Mouse (Mus musculus): ENCODE results near the gene Swap70.

The Swap70 gene

DNA sequence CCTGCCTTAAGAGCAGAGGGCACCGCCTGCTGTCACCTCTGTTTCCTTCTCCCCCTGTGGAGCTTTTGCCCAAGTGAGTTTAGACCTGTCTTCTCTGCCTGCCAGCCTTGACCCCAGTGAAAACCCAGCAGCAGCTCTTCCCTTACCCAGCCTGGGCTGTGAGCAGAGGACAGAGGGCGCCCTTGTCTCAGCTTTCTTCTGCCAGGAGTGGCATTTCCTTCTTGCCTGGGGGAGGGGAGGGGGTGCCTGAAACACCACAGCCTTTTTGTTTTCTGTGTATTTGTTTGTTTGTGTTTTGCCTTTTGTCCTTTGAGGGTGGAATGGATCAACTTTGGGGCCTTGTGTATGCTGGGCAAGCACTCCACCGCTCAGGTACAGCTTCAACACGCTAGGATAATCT lies 50.9 kb downstream of the Swap70 start:
- no peak for DNase-seq (ENCODE audit: low spot score)

DNA sequence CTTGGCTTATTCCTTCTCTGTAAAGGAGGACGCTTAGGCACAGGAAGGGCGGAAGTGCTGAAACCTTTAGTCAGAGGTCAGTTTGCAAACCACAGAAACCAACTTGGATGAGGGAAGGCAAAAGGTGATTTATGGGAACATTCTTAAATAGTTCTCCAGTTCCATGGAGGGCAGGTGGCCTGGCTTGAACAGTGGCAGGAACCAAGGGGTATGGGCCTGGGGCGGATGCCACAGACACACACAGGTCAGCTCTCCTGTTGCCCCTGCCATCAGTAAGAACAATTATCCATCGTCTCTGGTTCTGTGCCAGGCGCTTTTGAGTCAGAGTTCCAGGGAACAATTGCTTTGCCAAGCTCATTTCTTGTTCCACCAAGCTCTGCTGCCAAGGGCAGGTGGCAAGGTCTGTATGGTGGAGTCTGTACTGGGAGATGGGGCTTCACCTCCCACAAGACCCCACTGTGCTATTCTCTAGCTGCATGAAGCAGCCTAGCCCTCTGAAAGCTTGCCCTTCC lies 56.3 kb downstream of the Swap70 start:
- DNase-seq (ENCODE audit: low spot score): no peak

DNA sequence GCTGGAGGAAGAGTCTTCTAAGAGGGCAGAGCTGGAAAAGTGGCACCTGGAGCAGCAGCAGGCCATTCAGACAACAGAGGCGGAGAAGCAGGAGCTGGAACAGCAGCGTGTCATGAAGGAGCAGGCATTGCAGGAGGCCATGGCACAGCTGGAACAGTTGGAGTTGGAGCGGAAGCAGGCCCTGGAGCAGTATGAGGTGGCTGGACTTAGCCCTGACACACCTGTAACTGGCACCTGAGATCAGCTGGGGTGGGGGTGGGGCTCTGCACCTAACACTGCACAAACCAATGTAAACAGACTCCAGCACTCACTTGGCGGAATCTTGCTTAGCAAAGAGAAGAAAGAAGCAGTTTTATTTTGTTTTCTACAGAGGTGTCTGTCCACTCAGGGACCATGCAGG lies 57.7 kb downstream of the Swap70 start:
- no peak for DNase-seq (ENCODE audit: low spot score)

DNA sequence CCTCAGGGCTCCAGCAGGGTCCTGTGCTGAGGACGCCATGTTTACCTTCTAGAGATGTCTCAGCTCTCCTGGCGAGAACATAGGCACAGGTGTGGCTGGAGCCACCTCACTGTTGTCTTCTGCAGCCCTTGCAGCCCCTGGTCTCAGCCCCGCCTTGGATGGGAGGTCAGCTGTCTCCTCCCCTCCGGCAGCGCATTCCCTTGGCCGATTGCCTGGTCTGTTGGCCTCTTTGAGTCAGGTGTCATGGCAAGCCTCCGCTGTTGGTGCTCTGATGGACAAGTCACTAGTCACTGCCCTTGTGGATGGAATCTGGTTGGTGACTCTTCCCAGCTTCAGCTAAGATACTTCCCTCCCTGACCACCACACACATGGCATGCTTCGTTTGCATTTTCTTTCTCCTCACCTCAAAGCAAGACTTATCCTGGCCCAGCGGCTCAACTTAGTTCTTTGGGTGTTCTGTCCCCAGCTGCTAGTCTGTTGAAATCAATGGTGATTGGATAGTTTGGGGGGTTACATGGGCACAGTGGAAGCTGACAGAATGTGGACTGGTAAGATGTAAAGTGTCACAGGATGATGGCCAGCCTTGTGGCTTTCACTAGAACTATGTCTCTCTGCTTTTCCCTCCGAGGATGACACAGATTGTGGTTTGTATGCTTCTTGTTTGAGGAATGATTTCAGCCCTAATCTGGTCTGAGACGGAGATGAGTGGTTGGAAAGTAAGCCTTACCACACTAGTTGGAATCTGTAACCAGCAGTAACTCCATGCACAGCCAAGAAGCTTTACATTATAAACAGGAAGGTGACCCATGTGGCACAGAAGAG lies 60.1 kb downstream of the Swap70 start:
- no peak for DNase-seq (ENCODE audit: low spot score)

DNA sequence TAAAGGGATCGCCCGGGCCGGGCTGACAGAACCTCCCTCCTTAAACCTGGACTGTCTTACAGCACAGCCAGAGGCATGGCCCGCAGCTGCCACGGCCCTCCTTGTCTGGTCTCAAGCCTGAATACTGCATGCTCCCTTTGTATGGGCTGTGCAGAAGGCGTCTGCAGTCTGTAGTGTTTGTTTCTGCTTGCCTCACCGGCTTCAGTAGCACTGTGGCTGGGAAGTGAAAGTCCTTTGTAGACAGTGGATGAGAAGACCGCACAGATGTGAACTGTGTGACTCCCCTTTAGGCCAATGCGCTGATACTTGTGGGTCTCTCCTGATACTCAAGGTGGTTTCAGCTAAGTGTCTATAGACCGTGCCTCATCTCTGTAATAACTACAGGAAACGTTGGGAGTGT lies 61.3 kb downstream of the Swap70 start:
- DNase-seq (ENCODE audit: low spot score): no peak

DNA sequence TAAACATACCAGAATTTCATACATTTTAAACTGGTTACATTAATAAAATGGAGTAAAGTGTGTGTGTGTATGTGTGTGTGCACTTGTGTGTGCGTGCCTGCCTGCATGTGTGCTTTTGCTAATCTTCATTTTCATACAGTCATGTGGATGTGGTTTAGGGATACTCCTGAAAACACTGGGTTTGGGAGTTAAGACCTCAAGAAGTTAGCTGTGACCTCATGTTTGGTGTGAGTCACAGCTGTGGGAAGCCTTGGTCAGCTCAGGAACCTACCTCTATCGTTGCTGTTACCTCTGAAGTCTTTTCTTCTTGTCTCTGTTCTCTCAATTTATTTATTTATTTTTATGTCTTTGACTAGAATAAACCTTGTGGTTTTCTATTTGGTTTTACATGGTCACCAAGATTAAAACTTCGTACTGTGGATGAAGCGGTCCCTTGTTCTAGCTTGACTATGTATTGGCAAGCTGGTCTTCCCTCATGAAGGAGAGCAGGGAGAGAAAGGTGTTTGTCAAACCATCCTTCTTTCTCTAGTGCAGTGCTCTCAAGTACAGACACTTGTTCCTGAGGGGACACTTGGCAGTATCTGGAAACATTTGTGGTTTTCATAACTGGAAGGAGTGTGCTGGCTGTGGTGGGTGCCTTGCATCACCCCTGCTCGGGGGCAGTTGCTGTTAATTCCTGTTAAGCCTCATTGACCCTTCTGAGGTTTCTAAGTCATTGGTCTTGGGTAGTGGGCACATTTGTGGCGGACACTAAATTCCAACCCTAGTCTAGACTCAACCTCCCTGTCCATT lies 62.2 kb downstream of the Swap70 start:
- no peak for DNase-seq (ENCODE audit: low spot score)

DNA sequence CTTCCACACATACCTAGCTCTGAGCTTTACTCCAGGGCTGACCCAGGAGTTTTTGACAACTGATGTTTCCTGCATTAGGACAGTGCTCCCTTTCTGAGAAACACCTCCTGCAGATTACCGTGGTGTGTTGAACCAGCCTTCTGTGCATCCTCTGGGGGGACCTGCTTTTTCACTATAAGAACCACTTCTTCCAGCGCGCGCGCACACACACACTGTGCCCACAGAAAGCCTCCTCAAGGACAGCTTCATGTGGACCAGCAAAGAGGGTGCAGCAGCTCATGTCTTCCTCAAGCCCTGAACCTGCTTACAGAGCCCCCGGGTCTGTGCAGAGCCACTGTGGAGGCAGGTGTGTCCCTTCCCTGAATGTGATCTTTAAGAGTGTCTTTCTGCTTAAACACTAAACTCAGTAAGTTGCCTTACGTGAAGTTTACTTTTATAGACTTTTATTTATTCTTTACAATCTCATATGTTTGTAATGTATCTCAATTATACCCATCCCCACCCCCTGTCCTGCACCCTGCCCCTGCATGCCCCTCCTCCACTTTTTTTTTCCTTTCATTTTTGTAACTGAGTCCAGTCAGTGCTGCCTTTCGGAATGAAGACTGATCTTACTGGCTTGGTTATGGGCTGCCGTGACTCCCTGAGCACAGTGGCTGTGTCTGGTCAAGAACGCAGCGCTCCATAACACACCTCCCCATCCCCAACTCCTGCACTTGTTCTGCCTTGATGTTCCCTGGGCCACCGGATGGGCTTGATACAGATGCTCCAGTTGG lies 63.8 kb downstream of the Swap70 start:
- no peak for DNase-seq (ENCODE audit: low spot score)

DNA sequence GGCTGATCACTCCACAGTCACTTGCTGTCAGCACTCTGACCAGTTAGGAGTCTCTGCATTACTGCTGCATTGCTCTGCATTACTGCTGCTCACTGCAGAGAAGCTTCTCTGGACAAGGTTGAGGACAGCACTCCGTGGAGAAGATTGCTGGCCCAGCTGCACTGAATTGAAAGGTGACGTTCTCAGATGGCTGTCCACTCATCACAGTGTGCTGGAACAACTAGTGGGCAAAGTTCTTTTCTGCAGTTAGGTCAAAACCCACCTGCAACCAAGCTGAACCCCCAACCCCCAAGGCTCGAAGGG lies 64.3 kb downstream of the Swap70 start:
- DNase-seq (ENCODE audit: low spot score): no peak

DNA sequence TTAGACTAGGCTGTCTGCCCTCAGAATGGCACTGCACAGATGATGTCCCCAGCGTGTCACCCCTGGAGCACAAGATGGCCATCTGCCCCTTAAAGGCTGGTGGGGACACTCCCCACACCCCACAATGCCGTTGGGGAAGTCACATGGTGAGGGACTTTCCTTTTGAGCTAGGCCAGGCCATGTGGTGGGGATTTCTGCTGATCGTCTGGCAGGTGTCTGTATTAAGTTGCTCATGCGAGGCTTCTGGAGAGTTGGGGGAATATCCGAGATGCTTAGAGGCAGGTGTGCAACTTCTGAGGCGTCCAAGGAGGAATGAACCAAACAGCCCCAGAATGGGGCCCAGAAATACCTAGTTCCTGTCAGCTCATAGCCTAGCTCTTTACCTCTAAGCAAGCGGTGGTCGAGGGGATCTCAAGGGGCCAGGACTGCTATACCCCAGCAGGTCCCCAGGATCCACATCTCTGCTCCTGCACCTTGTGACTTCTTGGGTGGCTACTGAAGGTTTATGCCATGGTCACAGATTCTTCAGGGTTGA lies 64.8 kb downstream of the Swap70 start:
- no peak for DNase-seq (ENCODE audit: low spot score)

DNA sequence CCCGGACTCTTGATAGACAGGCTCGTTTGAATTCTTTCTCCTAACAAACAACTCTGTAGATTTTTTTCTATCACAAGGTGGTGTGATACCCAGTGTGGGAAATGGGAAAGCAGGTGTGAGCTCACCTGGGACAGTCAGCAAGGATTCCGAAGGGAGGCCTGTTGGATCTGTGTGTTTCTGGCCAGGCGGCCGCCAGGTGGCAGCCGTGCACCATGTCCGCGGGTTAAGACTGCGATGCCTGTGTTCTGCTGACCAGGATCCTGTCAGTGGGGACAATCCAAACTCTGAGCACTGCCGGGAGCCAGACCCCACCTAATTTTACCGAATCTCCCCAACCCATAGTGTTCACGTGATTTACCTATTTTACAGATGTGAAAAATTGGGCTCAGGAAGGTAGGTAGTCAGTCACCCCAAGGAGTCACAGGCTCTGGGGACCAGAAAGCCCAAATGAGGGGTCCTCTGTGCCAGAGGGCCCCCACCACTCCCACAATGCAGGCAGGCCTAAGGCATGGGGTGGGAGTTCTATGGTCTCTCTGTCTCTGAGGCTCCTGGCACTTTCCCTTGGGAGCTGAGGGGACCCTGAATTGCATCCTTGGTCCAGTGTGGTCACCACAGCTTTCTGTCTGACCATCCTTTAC lies 65.4 kb downstream of the Swap70 start:
- DNase-seq (ENCODE audit: low spot score): peak; percentile 46

DNA sequence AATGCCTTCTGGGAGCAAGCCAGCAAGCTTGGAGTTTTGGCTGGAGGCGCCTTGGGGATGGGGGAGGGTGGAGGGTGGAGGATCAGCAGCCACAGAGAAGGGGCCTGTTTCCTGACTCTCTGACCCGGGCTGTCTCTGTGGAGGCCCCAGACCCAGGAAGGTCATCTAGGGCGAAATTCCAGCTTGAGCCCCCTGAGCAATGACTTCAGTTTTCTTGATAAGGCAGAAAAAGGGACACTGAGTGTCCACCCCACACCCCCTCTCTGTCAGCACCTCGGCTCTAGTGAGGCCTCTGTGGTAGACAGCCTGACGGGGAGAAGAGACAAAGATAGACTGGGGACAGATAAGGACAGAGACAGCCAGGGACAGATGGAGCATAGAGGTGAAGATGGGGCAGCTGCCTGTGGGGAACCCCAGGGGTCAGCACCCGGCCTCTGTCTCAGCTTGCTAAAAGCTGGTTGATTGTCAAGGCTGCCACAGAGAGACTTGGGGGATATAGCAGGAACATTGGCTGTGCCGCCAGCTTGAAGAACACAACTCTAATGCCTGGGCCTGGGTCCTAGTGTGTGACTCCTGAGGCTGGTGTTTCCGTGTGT lies 66.1 kb downstream of the Swap70 start:
- no peak for DNase-seq (ENCODE audit: low spot score)

DNA sequence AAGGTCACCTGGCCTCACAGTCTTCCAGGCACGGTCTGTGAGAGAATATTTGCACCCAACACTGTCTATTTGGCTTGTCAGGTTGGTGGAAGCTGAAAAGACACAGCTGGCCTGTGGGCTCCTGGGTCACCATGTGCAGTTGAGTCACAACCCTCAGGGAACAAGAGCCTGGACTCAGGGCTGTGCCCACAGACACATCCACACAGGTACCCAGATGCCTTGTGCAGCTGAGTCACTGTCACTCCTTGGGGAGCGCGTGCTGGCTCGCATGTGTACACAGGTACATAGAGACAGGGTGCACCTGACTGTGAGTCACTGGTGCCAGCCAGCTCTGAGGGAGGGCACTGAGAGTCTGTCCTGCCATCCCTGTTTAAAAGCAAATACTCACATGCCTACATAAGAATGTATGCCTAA lies 66.7 kb downstream of the Swap70 start:
- no peak for DNase-seq (ENCODE audit: low spot score)

DNA sequence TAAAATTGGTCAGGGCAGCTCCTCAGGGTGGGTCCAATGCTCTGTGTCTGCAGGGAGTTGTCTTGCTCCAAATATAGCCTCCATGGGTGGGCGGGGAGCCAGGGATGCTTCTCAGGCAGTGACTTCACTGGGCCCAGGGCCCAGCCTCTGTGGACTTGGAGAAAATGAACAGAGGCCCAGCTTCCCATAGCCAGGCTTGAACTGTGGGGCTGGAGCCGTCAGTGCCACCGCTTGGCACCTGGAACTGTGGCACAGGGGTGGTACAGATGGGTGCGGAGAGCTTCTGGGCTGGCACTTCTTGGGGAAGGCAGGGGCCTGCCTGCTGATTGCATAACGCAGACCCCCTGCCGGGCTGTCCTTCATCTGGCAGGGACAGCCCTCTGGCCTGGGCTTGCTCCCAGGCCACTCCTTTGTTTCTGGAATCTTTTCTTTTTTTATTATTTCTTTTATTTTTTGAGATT lies 67.2 kb downstream of the Swap70 start:
- peak; percentile 33 for DNase-seq (ENCODE audit: low spot score)

DNA sequence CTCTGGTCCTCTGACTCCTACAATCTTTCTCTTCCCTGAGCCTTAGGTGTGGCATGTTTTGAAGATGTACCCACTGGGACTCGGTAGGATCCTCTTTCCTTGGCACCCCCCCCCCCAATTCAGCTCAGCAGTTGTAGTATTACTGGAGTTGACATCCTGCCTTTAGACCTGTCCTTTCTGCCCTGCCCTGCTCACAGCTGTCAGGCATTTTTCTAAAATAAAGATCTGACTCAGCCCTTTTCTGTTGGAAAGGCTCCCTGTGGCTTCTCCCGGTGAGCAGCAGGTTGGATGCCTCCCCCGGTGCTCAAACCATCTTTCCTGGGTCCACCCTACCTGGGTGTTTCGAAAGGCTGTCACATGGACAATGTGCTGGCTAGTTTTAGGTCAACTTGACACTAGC lies 68.1 kb downstream of the Swap70 start:
- no peak for DNase-seq (ENCODE audit: low spot score)

DNA sequence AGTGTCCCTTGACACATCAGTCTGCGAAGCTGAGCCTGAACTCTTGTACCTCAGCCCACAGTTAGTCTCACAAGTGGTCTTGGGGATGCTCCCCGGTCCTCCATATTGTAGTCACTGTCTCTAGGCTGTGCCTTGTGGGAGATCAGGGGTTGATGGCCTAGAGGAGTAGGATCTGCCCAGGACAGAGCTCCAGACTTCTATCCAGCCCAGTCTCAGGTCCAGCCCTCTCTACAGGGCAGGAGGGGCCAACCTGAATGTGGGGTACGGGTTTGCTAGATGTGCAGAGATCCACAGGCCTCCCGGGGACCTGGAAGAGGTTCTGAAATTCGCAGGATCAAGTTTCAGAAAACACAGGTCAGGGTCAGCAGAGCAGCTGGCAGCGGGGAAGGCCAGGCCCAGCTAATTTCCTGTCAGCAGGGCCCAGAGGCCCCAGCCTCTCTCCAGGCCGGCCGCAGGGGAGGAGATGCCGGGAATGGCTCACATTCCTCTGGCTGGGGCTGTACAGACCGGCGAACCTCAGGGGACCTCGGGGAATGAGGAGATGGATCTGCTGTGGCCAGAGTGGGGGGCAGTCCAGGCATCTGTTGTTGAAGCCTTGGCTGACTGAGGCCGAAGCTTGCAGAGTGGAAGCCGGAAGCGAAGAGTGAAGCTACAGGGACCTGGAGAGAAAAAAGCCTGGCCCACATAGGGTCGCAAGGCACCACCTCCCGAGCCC lies 75.5 kb downstream of the Swap70 start:
- DNase-seq (ENCODE audit: low spot score): peak; percentile 48

DNA sequence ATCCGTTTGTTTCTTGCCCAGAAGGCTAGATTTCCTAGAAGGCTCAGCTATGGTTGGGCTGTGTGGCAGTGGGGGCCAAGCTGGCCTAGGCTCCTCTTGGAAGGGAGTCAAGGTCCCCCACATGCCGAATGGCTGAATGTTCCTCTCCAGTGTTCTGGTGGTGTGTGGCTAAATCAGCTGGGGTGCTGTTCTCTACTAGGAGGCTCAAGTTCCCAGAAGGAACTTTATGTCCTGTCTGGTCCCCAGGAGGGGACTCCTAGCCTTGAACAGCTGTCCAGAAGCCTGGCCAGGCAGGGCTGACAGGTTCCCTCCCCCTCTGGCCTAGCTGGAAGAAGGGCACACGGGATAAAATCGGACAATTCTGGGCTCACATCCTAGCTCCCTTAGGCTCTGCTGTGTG lies 76.1 kb downstream of the Swap70 start:
- no peak for DNase-seq (ENCODE audit: low spot score)

DNA sequence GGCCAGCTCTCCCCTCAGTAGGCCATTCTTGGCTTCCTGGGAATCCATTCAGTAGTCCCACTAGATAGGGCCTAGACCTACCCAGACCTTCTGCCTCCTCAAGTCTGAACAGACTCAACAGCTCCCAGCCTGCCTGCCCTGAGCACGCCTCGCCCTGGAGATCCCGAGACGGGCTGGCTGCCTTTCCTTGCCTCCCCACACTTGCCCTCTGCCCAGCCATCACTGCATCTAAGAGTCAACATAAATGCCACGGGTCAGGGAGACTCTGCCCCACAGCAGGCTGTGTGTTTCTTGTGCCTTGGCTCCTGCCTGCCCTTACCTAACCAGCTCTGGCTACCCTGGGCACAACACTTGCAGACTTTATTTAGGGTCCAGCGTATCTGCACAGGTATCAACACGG lies 76.6 kb downstream of the Swap70 start:
- no peak for DNase-seq (ENCODE audit: low spot score)

DNA sequence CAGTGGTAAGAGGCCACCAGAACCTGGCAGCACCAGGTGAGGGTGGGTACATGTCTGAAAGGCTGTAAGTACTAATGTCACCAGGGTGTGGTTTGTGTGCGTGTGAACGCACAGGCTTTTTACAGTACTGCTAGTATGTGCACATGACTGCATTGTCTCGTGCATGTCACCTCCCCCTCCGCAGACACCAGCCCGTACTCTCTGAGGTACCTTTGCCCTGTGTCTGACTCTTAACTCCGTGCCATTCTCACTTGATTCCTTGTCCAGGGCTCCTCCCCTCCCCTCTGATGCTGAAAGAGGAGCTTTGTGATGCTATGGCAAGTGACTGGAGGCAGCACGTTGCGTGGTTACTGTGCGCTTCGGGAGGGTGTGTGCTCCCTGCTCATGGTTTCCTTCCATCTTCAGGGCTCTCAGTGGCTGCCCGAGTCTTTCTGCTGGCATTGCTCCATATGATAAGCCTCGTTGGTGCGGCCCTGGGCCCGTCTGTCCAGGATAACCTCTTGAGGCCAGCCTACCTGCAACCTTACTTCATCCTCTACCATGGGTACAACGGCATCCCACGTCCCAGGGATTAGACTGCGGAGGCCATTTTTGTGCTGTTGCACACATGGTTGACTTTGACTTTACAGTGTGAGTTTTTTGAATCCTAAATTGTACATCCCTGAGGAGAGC lies 77.4 kb downstream of the Swap70 start:
- no peak for DNase-seq (ENCODE audit: low spot score)

DNA sequence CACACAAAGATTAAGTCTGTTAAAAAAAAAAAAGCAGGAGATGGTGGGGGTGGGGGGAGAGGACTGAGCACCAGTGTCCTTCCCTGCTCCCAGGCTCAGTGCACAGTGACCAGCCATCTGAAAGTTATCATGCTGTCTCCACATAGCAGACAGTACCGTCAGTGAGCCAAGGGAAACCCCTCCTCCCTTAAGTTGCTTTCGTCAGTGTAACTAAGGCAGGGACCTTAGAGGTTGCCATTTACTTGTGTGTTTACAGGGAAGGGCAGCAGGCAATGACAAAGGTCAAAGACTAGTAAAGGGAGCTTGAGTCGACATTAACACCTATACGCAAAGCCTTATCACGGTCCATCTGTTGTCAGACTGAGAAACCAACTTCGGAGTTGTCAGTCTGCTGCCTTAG lies 81.4 kb downstream of the Swap70 start:
- DNase-seq (ENCODE audit: low spot score): no peak

DNA sequence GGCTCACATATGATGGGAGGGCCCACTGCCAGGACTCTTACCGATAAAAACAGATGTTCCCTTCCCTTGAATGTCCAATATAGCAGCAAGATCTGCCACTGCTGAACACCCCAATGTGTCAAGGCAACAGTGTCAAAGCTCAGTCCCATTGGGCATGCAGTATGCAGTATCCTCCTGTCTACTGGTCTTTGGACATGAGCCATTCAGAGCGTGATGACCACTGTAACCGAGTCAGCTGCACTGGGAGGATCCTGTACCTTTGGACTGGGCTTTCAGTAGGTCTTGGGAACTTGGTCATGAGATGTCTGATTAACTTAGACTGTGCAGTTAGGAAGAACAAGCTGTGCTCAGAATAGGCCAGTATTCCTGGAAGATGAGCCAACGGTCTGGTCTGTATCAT lies 84.0 kb downstream of the Swap70 start:
- DNase-seq (ENCODE audit: low spot score): no peak
